Mouse (Mus musculus) left cerebral cortex, postnatal 4 days (tissue): ENCODE measurements around the gene Wipi1. TPM values are rescaled to one million over a fixed set of nuclear protein-coding genes. Genes with fewer than 3 reads are reported as not detected.
"Not testable (repeated sequence)": the region's sequence is repeated elsewhere in the genome, so short reads cannot be mapped to it uniquely, and the experiment has no call there.

ENCODE experiments used
- DNase-seq: peaks from one replicate; pipeline ENCODE4 v3.0.0-alpha.2; 2022
- intact Hi-C: fragments of 180-260 bp; cut with DNase I; formaldehyde crosslinking; loops from one replicate; pipeline ENCODE4 v1.15.1; 2025
- total RNA-seq, 2 experiments: library from RNA; stranded (reverse); gene quantifications; 2 replicates each; pipeline ENCODE4 v1.2.3; 2021

Wipi1 gene
- total RNA-seq, 2 experiments from 2014 or later = 14.1 TPM

DNA sequence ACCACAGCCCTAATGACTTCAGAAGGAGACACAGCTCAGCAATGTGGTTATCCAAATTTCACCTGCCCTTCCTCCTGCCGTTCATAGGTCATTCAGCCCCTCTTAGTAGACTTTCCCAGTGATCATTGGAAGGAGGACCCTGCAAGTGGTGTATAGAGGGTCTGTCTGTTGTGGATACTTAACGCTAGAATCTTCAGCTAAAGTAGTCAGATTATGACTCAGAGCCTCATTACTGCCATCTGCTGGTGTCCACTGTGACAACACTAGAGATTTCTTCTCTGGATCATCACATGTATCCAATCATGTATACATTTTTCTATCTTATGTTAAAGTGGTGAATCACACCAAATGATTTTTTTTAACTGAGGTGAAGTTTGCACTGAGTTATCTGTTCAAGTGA lies 9.4 kb upstream of the Wipi1 start:
- intact Hi-C loops = no loop called here

GRCm38 (mm10) chr11:109620356-109620755 lies 8.6 kb upstream of the Wipi1 start:
- intact Hi-C loops = no loop called here
- DNase-seq = no peak

More for the DNA sequence above, 9.4 kb upstream of the Wipi1 start:
- peak; percentile 55 for DNase-seq

DNA sequence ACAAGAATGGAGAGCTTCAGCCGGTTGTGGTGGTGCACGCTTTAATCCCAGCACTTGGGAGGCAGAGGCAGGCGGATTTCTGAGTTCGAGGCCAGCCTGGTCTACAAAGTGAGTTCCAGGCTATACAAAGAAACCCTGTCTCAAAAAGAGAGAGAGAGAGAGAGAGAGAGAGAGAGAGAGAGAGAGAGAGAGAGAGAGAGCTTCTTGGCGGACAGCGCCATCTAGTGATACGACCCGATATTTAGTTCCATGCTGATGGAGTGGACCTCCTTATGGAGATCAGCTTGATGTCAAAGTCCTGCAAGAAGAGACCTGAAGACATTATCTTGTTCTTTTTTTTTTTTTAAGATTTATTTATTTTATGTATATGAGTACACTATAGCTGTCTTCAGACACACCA lies 7.3 kb upstream of the Wipi1 start:
- intact Hi-C loops = not testable (repeated sequence)
- peak; percentile 38 for DNase-seq

GRCm38 (mm10) chr11:109616766-109617165 lies 5.0 kb upstream of the Wipi1 start:
- intact Hi-C loops = no loop called here
- no peak for DNase-seq

- intact Hi-C loops = no loop called here
- no peak for DNase-seq
These were observed 4.6 kb upstream of the Wipi1 start for GRCm38 (mm10) chr11:109616352-109616751.

DNA sequence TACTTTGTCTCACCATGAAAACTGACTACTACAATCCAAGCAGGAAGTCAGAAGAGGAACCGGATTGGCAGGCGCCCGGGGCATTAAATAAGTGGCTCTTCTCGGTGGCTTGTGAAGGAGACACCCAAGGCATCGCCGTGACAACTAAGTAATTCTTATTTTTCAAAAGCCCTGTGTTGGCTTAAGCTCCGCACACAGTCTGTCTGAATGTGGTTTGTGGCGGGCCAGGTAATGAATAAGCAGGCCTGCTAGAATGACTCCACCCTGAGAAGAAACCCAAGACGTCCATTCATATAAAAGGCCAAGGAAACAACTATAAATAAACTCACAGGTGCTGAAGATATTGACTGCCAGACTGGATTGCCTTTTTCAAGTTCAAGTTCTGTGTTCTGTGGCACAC lies 3.5 kb upstream of the Wipi1 start:
- intact Hi-C loops = no loop called here

GRCm38 (mm10) chr11:109612871-109613529 lies 1.2 kb upstream of the Wipi1 start:
- DNase-seq = no peak
- intact Hi-C loops = no loop called here

More for the DNA sequence above, 3.5 kb upstream of the Wipi1 start:
- no peak for DNase-seq

GRCm38 (mm10) chr11:109610795-109611302 lies 918 bp downstream of the Wipi1 start:
- intact Hi-C loops = no loop called here
- no peak for DNase-seq

GRCm38 (mm10) chr11:109610046-109610794 lies 1.5 kb downstream of the Wipi1 start:
- intact Hi-C loops = no loop called here
- DNase-seq = no peak

- intact Hi-C loops = no loop called here
- DNase-seq = no peak
These were observed 2.7 kb downstream of the Wipi1 start for GRCm38 (mm10) chr11:109608976-109609625.

- intact Hi-C loops = no loop called here
These were observed 4.2 kb downstream of the Wipi1 start for GRCm38 (mm10) chr11:109607600-109607999.

DNA sequence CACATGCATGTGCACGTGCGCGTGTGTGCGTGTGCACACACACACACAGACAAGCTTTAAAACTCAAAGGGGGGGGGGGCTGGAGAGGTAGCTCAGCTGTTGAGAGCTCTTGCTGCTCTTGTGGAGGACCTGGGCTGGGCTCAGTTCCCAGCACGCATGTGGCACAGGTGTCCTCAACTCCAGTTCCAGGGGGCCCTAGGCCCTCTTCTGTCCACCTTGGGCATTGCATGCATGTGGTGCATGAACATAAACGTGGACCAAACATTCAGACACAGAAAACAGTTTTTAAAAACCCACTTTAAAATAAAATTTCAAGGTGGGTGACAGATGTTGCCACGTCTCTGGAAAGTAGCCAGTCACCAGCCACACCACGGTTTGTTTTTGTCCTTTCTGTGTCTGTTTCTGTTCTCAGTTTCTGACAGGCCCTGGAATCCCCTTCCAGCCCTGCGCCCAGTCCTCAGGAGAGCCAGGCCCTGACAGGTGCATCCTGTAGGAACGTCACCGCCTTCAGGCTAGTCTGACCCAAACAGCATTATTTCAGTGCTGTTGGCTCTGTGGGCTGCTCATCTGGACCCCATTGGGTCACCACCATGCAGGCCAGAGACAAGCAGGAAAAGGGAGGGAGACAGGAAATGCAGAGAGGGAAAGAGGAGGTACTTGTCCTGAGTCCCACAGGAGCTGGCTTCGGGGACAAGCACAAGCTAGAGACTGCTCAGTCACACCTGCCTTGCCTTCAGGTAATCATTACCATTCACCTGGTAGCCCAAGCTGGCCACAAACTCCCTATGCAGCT lies 12.8 kb downstream of the Wipi1 start:
- intact Hi-C loops = no loop called here
- DNase-seq = no peak

More at GRCm38 (mm10) chr11:109607600-109607999, 4.2 kb downstream of the Wipi1 start:
- no peak for DNase-seq

- no peak for DNase-seq
- intact Hi-C loops = no loop called here
These were observed 17.0 kb downstream of the Wipi1 start for GRCm38 (mm10) chr11:109594761-109595160.

- intact Hi-C loops = no loop called here
These were observed 18.4 kb downstream of the Wipi1 start for GRCm38 (mm10) chr11:109593200-109593981.

GRCm38 (mm10) chr11:109591511-109591910 lies 20.3 kb downstream of the Wipi1 start:
- intact Hi-C loops = no loop called here
- no peak for DNase-seq

More at GRCm38 (mm10) chr11:109593200-109593981, 18.4 kb downstream of the Wipi1 start:
- no peak for DNase-seq

GRCm38 (mm10) chr11:109590012-109590411 lies 21.8 kb downstream of the Wipi1 start:
- intact Hi-C loops = no loop called here
- DNase-seq = no peak

DNA sequence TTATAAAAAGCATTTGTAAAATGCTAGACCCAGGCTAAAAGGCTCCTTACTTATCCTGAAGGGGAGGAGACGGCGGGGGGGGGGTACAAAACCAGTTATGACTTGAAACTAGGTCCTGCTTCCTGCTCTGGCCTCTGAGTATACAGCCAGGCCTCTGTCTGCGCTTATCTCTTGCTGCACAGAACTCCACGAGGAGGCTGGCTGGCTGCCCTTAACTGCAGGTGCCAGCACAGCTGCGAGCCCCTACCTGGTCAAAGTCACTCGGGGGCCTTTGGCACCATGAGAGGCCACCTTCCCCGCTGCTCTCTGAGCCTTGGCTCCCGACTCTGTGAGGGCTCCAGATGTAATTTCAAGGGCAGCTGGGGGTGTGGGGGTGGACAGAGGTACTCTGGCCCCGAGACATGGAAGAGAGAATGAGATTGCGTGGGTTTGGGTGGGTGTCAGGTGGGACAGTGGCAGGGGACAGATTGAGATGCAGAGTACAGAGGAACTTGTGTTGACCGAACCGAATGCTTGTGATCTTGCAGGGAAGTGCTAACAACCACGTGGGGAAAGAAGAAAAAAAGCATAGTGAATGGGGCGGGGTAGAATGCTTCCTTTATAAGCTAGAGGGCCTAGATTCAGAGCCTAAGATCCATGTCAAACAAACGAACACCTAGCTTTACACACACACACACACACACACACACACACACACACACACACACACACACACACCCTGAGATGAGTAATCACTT lies 24.0 kb downstream of the Wipi1 start:
- intact Hi-C loops = loop anchor here (10.0 kb wide), 2 partner anchors 263 to 343 kb away; no protein-coding TSS in a partner anchor
- no peak for DNase-seq

DNA sequence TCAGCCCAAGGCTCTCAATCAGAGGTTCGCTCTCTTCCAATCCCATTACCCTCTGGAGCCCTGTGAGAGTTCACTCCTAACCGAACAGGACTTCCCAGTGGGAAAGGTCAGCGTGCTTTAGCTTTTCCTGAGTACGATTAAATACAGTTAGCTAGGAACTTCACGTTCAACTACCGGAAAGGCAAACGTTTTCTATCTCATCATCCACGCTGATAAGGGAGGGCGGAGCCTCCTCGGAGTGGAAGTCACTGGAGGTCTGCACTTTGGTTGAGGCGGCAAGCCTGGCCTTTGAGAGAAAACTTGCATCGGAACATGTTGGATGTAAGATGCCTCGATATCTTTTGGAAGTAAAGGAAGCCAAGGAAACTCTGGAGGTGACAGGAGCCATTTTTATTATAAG lies 24.7 kb downstream of the Wipi1 start:
- no peak for DNase-seq
- intact Hi-C loops = loop anchor here (10.0 kb wide), 2 partner anchors 262 to 342 kb away; no protein-coding TSS in a partner anchor

- intact Hi-C loops = loop anchor here (10.0 kb wide), 2 partner anchors 262 to 342 kb away; no protein-coding TSS in a partner anchor
These were observed 25.3 kb downstream of the Wipi1 start for GRCm38 (mm10) chr11:109586424-109586823.

More at GRCm38 (mm10) chr11:109586424-109586823, 25.3 kb downstream of the Wipi1 start:
- DNase-seq = no peak
